Mouse (Mus musculus) kidney, adult 2 months (tissue): ENCODE measurements at regions not wholly inside any gene's neighbourhood (a gene's known extent, or its start where the extent isn't known, plus 50 kb on each side); places are given as distances from the start of the nearest gene placed in this dataset.

Experiments
- CTCF ChIP-seq: fragments of 200-500 bp; conservative IDR thresholded peaks from 2 replicates; pipeline ENCODE4 v1.5.1; 2011; ENCODE audit warnings: low read depth, mild to moderate bottlenecking, control low read depth, low read length, moderate library complexity, mixed read lengths; ENCODE audit not compliant: insufficient read depth, insufficient read length
- POLR2A ChIP-seq: fragments of 200-500 bp; IDR thresholded peaks from one replicate; pipeline ENCODE4 v1.6.1; 2011; ENCODE audit warnings: low read depth, low read length, control low read depth

DNA sequence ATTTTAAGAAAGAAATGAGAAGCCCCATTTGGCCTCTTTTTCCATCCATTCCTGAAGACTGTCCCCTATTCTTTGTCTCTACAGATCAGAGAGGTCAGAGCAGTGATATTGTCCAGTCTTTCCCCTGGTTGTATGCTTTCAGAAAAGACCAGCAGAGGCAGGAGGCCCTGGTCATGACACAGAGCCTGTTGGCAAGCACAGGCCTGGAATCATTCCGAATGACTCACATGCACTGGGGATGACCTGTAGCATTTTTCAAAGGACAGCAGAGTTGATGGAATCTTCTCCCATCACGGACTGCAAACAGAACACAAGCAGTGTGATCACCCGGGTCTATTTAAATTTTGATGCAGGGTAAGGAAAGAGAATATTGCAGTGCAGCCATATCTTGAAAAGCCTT, 50.2 kb upstream of the Nxt1 start:
- TF ChIP-seq CTCF (no peak), POLR2A (no peak)
